Mouse (Mus musculus) ovary, postnatal 14 days (tissue): ENCODE results near the gene Cd40.

Experiments
- DNase-seq: peaks from one replicate; pipeline ENCODE4 v3.0.0; 2022; ENCODE audit warnings: low spot score

Cd40 gene

DNA sequence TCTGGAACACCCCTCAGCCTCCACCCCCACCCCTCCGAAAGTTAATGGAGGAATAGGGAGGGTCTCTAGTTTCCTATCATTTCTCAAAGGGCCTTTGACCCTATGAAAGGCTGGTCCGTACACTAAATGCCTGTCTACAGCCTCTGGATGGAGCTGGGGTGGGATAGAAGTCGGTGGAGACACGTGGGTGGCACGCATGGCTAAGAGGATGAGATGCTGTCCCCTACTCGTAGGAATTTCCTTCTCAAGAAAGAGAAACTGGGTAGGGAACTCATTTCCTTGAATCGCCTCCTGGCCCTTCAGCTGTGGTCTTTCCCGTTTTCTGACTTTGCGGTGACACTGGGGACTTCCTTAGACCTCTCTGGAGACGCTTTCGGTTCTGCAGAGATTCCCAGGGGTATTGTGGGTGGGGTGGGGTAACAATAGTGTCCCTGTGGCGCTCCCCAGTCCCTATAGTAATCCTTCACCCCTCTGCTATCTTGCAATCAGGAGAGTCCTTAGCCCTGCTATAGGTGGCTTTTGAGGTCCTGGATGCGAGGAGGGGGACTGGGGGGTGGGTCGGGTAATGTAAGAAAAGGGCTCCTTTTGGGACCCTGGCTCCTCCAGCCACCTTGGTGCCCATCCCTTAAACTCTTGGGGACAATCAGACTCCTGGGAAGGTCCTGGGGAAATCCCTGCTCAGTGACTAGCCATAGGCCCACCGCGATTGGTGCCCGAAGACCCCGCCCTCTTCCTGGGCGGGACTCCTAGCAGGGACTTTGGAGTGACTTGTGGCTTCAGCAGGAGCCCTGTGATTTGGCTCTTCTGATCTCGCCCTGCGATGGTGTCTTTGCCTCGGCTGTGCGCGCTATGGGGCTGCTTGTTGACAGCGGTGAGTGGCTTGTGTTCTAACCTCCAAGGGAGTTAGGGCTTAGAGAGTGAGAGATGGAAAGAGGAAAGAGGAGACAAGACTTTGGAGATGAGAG is at the start of gene Cd40:
Cd40 (plus strand) TSS at position 740 of the 965 bp plus-strand sequence.
- peak; percentile 33 for DNase-seq

GRCm38 (mm10) chr2:165006813-165007212 is 48.6 kb upstream of the Cd40 start:
- no peak for DNase-seq

DNA sequence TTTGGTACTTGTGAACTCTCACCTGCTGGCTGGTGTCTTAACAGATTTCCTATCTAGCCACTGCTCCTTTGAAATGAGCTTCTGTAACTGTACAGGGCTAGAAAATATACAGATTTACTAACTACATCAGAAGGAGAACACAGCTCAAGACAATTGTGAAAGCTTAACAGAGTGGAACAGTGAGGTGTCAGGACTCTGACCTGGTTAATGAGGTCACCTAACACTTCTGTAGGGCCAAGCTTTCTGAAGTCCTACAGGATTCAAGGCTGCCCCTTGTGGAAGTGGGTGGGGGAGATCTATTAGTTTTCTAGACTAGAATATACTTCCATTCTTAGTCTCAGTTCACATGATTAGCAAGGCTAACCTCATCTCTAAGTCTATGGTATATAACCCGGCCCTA is 47.4 kb upstream of the Cd40 start:
- DNase-seq, result no peak

DNA sequence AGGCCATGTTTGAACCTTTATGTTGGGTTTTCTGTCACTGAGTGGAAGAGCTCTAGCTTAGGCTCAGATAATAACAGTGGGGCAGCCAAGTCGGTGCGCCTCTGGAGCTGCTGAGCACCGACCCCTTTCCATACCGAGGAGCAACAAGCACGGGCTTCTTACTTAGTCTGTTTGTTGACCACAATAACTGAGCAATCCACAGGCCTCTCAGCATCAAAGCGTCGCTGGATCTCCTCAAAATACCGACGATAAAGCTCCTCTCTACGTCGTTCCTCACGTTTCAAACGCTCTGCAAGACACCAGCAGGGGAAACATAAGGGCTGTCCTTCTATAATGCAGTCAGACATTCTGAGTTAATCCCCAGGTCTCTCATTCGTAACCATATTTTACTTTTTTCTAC is 46.3 kb upstream of the Cd40 start:
- no peak for DNase-seq

DNA sequence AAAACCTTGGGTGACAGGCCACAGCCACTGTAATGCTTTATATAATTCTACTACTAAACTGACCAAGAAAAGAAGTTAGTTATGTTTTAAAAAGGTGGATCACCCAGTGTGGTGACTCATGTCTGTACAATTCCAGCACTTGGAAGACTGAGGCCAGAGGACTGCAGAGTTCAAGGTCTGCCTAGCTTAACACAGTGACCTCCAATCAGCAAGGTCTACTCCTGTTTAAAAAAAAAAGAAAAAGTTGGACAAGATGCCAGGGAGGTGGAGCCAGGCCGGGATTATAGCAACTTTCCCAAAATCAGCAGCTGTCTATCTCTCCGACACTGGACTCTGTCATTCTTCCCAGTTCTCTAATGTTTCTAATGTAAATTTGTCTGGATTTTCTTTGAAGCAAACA is 45.8 kb upstream of the Cd40 start:
- DNase-seq, result no peak

DNA sequence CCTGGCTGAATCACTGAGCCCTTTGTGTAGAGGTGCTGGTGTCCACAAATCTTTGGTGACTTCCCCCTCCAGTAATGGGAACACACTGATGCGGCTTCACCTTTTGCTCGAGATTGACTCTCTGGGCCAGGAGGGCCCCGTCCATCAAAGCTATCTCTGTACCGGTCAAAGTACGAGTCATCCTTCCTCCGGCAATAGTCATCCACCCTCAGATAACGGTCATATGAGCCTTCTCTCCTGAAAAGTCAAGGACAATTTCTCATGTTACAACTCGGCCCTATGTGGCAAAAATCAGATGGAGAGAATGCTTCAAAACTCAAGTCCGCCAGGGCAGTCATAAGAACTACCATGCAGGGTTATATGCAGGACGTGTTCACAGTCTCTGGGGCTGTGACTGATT is 45.1 kb upstream of the Cd40 start:
- no peak for DNase-seq

DNA sequence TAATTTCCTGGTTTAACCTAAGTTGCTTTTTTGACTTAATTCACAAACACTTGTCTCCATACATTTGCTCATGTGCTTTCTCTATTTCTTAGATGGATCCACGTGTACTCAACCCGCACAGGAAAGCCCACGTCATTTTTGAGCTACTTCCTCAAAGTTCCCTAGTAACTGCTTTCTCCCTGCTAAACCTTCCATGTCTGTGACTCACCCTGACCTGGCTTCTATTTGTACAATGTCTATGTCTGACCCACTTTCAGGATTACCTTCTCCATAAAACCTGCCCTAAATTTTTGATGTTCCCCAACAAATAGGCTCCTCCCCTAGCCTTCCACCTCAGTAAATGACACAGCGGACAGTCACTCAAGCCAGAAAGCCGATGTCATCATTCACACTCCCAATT is 40.5 kb upstream of the Cd40 start:
- no peak for DNase-seq

- DNase-seq, result no peak
These were observed 34.9 kb upstream of the Cd40 start for GRCm38 (mm10) chr2:165020490-165020889.

GRCm38 (mm10) chr2:165027163-165027562 is 28.3 kb upstream of the Cd40 start:
- no peak for DNase-seq

- no peak for DNase-seq
These were observed 22.9 kb upstream of the Cd40 start for GRCm38 (mm10) chr2:165032533-165032932.

- no peak for DNase-seq
These were observed 22.1 kb upstream of the Cd40 start for GRCm38 (mm10) chr2:165033306-165033705.

DNA sequence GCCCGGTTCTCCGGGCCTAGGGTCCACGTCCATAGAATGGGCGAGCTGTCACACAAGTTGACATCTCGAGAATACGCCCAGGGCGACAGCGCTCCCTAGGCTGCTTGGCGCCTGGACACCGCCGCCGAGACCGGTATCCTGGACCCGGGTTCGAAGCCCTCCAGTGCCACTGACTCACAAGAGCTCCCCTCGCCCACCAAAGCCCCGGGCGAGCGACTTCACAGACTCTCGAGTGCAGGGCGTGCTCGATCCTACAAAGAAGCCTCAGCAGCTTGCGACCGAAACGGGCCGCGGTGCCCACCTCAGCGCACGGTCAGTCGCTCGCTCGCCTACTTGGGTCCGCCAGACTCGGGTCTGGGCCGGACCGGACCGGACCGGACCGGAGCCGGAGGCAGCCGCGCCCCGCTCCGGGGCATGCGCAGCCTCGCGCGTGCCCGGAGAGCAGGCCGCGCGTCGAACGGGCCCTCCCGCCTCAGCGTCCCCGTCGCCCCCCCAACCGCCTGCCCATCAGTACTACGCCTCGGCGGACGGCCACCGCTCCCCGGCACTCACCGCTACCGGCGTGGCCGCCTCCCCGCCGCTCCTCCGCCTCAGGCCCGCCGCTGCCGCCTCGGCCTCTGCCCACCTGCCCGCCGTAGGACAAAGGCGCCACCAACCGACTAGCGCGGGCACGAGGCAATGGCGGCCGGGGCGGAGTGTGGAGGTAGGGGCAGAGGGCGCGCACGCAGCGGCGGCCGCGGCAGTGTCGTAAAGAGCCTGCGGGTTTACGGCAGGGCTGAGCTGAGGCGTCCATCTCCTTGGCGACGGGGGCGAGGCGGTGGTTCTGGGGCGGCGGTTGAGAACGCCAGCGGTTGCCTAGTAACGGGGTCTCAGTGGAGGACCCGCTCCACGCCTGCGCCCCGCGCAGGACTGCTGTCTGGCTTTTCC is 21.0 kb upstream of the Cd40 start, which contains the start of gene Ncoa5:
Ncoa5 (minus strand) TSS at position 737 of the 927 bp plus-strand sequence.
- peak; percentile 95 for DNase-seq

DNA sequence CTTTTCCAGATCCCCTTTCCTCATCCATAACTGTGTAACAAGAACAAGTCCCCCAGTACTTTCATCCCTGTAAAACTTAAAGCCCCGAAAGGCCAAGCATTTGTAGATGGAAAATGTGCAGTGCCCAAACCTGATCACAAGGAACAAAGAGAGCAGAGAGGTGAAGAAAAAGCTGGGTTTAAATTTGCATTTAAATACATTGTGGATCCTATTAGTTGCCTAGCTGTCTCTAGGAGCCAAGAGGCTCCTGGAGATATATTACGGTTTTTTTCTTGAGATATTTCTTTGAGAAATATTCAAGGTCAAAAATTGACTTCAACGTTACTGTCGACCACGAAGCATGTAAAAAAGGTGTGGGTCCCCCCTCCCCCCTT is 20.4 kb upstream of the Cd40 start:
- DNase-seq, result no peak

- DNase-seq, result no peak
These were observed 18.0 kb upstream of the Cd40 start for GRCm38 (mm10) chr2:165037415-165037814.

- no peak for DNase-seq
These were observed 13.3 kb upstream of the Cd40 start for GRCm38 (mm10) chr2:165042126-165042525.

GRCm38 (mm10) chr2:165043090-165043636 is 12.3 kb upstream of the Cd40 start:
- no peak for DNase-seq

DNA sequence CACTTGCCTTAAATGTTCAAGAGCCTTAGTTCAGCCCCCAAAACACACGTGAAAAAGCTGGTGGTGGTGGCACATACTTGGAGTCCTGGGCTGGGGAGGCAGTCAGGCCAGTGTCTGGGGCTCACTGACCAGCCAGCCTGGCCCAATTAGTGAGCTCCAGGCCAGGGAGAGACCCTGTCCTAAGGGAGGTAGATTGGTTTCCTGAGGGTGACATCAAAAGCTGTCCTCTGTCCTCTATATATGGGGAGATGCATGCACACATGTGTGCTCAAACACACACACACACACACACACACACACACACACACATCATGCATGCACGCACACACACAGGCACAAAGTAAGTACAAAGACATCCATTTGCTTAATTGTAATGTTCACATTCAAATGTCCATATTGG is 11.7 kb upstream of the Cd40 start:
- DNase-seq, result no peak

- no peak for DNase-seq
These were observed 6.4 kb upstream of the Cd40 start for GRCm38 (mm10) chr2:165049044-165049443.

DNA sequence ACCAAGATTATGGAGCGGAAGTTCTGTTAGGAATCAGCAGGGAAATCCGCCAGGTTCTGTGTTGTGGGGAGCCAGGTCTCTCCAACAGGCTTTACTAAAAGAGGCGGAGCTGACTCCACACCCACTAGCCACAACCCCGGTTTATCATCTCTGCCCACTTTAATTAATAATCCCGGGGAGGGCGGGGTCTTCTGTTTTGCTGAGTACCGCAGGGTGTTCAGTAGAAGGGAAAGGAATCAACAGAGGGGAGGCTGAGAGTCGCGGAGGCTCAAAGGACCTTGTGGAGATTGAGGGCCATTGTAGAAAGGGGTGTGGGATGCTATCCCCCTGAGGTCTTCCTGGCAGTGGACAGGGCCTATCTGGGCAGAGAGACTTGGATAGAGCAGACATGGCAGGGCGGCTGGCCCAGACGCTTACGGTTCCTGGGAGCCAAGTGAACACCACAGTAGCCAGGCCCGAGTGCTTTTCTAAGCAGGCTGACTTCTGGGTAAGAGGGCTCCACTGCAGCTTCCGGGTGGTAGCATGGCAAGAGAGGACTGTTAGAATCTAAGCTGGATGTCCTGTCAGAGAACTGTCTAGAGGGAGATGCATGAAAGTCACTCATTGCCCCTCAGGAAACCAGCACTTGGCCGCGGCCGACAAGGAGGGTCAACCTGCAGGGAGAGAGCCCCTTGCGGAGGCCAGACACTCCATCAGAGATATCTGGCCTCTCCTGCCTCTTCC is 4.4 kb upstream of the Cd40 start:
- DNase-seq, result no peak

GRCm38 (mm10) chr2:165051566-165051965 is 3.9 kb upstream of the Cd40 start:
- no peak for DNase-seq

GRCm38 (mm10) chr2:165055905-165056304 is 478 bp downstream of the Cd40 start:
- DNase-seq, result no peak
